ENCODE assay signal across 32 mouse cellular contexts in the genomic region with DNA sequence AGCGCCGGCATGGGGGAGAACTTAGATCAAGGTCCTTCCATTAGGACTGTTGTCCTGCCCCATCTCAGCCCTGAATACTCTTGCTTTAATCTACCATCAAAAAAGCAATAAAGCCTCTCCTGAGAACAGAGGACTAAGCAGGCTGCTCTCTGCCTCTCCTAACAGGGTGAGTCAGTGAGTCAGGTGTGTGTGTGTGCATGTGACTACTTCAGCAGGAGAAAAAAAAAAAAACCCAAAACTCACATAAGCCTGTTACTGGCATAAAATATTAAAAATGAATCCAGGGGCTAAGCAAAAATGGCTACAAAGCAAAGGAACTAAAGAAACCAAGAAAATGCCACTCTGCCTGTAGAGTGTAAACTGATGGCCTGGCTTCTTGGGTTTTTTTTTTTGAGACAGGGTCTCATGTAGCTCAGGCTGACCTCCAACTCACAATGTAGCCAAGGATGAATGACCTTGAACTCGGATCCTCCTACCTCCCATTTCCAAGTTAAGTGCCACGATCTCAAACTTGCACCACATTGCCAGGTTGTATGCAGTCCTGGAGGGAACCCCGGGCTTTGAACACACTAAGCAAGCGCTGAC. TPM values are rescaled to one million over a fixed set of nuclear protein-coding genes. Genes with fewer than 3 reads are reported as not detected.
DNase-seq lines count a peak whose midpoint lies in the region; ATAC-seq and TF ChIP-seq lines count a peak whose summit lies in the region.
"Had no signal": no experiment of that assay in that cellular context is flagged by ENCODE, and none has a peak within 500 bp of the region (broad histone marks: within the 10 kb centered on the region; RNA-seq: fewer than 3 reads in every experiment).

No protein-coding gene starts in this region.

- no peak for TF ChIP-seq EP300 in MEL (IDR thresholded peaks at IDR 0.05; ENCODE audit: low read depth in 1 of 2, low read length in 2 of 2)

- no peak overlapping the region for H3K9ac ChIP-seq in MEL (ENCODE audit: control insufficient read depth, low read depth, low read length, poor library complexity, severe bottlenecking)
- H3K9ac ChIP-seq in hindbrain, embryonic 12.5 days, result no peak overlapping the region
- H3K9ac ChIP-seq: embryonic facial prominence, embryonic 12.5 days; embryonic facial prominence, embryonic 15.5 days; forebrain, embryonic 12.5 days; forebrain, embryonic 15.5 days; heart, embryonic 12.5 days; heart, embryonic 15.5 days; hindbrain, embryonic 14.5 days had no signal

- no peaks in the 10 kb centered on the region for H3K79me3 ChIP-seq in C2C12 (ENCODE audit: low read depth)

- TF ChIP-seq CTCF in C2C12 (IDR thresholded peaks at IDR 0.05; ENCODE audit: control insufficient read depth, insufficient read depth, insufficient read length), result no peak
- TF ChIP-seq CTCF in MEL (IDR thresholded peaks at IDR 0.05 in 2 of 3, conservative IDR thresholded peaks at IDR 0.05 in 1 of 3; ENCODE audit: control insufficient read depth in 1 of 3, insufficient read depth in 1 of 3, low read depth in 2 of 3, low read length in 3 of 3, poor library complexity in 1 of 3, severe bottlenecking in 1 of 3), result no peak

- H3K9me3 ChIP-seq in MEL (replicated peaks; ENCODE audit: insufficient read depth, low read length), result no peaks in the 10 kb centered on the region
- H3K9me3 ChIP-seq in hindbrain, embryonic 12.5 days (replicated peaks), result no peaks in the 10 kb centered on the region
- H3K9me3 ChIP-seq: embryonic facial prominence, embryonic 12.5 days; embryonic facial prominence, embryonic 15.5 days; forebrain, embryonic 12.5 days; forebrain, embryonic 15.5 days; G1E; heart, embryonic 12.5 days; heart, embryonic 15.5 days; hindbrain, embryonic 10.5 days had no signal

- 91% methylated on average over 6 of the region's 6 CpGs for WGBS in hindbrain, embryonic 12.5 days

- H3K4me1 ChIP-seq in MEL (ENCODE audit: control insufficient read depth in 1 of 2, insufficient read depth in 2 of 2, low read length in 2 of 2), result peaks cover 2 to 23% of the 10 kb centered on the region in 2 experiments; a peak in 3 of 4 replicates
- no peaks in the 10 kb centered on the region for H3K4me1 ChIP-seq in hindbrain, embryonic 12.5 days
- H3K4me1 ChIP-seq: forebrain, embryonic 12.5 days; forebrain, embryonic 15.5 days; hindbrain, embryonic 10.5 days had no signal

- DNase-seq in MEL (ENCODE audit: low read depth, low spot score), result no peak
- DNase-seq in brain, adult 2 months (ENCODE audit: low read depth, low spot score), result peak; percentile 26
- DNase-seq in spleen, postnatal 4 days (ENCODE audit: low spot score in 2 of 2), result no peak
- DNase-seq in layer of hippocampus, adult 9-11 months, result no peak
- DNase-seq in right cerebral cortex, postnatal 4 days, result no peak
- DNase-seq: B cell, adult 2 months; cerebellum, adult 11-12 months; cerebellum, adult 8-10 months; cerebellum, postnatal 10 days; cerebellum, postnatal 36 days; gastrocnemius, postnatal 25 days; heart, adult 18-20 months; heart, postnatal 10 days; heart, postnatal 36 days had no signal

- no peak overlapping the region for H3K27ac ChIP-seq in MEL (ENCODE audit: control insufficient read depth, low read depth, low read length)
- H3K27ac ChIP-seq in hindbrain, embryonic 12.5 days, result no peak overlapping the region
- H3K27ac ChIP-seq: embryonic facial prominence, embryonic 12.5 days; embryonic facial prominence, embryonic 15.5 days; forebrain, embryonic 12.5 days; forebrain, embryonic 15.5 days; heart, embryonic 15.5 days; hindbrain, embryonic 10.5 days; hindbrain, embryonic 14.5 days; hindbrain, postnatal 0 days had no signal

- no peak for TF ChIP-seq RAD21 in MEL (IDR thresholded peaks at IDR 0.05; ENCODE audit: low read depth, low read length)

- H3K4me3 ChIP-seq in C2C12 (ENCODE audit: insufficient read depth, poor library complexity, severe bottlenecking) (no peak overlapping the region), MEL (ENCODE audit: control insufficient read depth in 1 of 2, insufficient read depth in 1 of 2, low read depth in 2 of 2, low read length in 2 of 2) (no peak overlapping the region), myocyte (no peak overlapping the region)
- no peak overlapping the region for H3K4me3 ChIP-seq in hindbrain, embryonic 12.5 days
- H3K4me3 ChIP-seq: embryonic facial prominence, embryonic 12.5 days; embryonic facial prominence, embryonic 15.5 days; erythroblast, embryonic 14.5 days; forebrain, embryonic 12.5 days; forebrain, embryonic 15.5 days; heart, embryonic 12.5 days; heart, embryonic 15.5 days; hindbrain, embryonic 10.5 days had no signal

- H3K27me3 ChIP-seq in C2C12 (ENCODE audit: control insufficient read depth, insufficient read depth, insufficient read length), result no peaks in the 10 kb centered on the region
- no peaks in the 10 kb centered on the region for H3K27me3 ChIP-seq in MEL (ENCODE audit: control insufficient read depth in 1 of 2, insufficient read depth in 2 of 2, low read length in 2 of 2)
- no peaks in the 10 kb centered on the region for H3K27me3 ChIP-seq in myocyte (ENCODE audit: control insufficient read depth, insufficient read depth, insufficient read length)
- no peaks in the 10 kb centered on the region for H3K27me3 ChIP-seq in hindbrain, embryonic 12.5 days
- H3K27me3 ChIP-seq: embryonic facial prominence, embryonic 12.5 days; embryonic facial prominence, embryonic 15.5 days; forebrain, embryonic 12.5 days; forebrain, embryonic 15.5 days; heart, embryonic 12.5 days; heart, embryonic 15.5 days; Patski had no signal

- peak overlapping the region; percentile 86 for H3K4me2 ChIP-seq in myocyte (ENCODE audit: low read depth)
- H3K4me2 ChIP-seq in hindbrain, embryonic 12.5 days (replicated peaks), result no peak overlapping the region
- H3K4me2 ChIP-seq: embryonic facial prominence, embryonic 12.5 days; embryonic facial prominence, embryonic 15.5 days; forebrain, embryonic 12.5 days; forebrain, embryonic 15.5 days; heart, embryonic 12.5 days; heart, embryonic 15.5 days; hindbrain, embryonic 14.5 days had no signal

- TF ChIP-seq POLR2A in MEL (IDR thresholded peaks at IDR 0.05; ENCODE audit: control insufficient read depth in 1 of 2, insufficient read depth in 1 of 2, low read depth in 1 of 2, low read length in 2 of 2, poor library complexity in 1 of 2) (no peak), myocyte (IDR thresholded peaks at IDR 0.05; ENCODE audit: insufficient read length, low read depth) (no peak)

- peak overlapping the region; percentile 54 for H3ac ChIP-seq in C2C12 (ENCODE audit: control insufficient read depth, insufficient read length, low read depth)
- H3ac ChIP-seq in myocyte (ENCODE audit: control insufficient read depth, insufficient read length), result no peak overlapping the region

- H3K79me2 ChIP-seq in C2C12 (ENCODE audit: control insufficient read depth, insufficient read depth) (no peaks in the 10 kb centered on the region), MEL (ENCODE audit: control insufficient read depth, insufficient read depth, low read length, poor library complexity) (0 out of 2 replicates have a peak, but pooled peaks cover 2% of the 10 kb centered on the region), myocyte (ENCODE audit: control insufficient read depth, insufficient read depth) (no peaks in the 10 kb centered on the region)

- H3K36me3 ChIP-seq in C2C12 (ENCODE audit: control insufficient read depth, insufficient read depth), result peaks cover 13% of the 10 kb centered on the region
- peaks cover 15 to 22% of the 10 kb centered on the region in 2 experiments for H3K36me3 ChIP-seq in MEL (ENCODE audit: control insufficient read depth in 1 of 2, insufficient read depth in 2 of 2, low read length in 2 of 2)
- H3K36me3 ChIP-seq in myocyte (ENCODE audit: control insufficient read depth, insufficient read depth), result no peaks in the 10 kb centered on the region
- no peaks in the 10 kb centered on the region for H3K36me3 ChIP-seq in hindbrain, embryonic 12.5 days
- H3K36me3 ChIP-seq: embryonic facial prominence, embryonic 12.5 days; embryonic facial prominence, embryonic 15.5 days; forebrain, embryonic 12.5 days; forebrain, embryonic 15.5 days; heart, embryonic 12.5 days; heart, embryonic 15.5 days; hindbrain, embryonic 10.5 days had no signal

- ATAC-seq in hindbrain, embryonic 12.5 days (ENCODE audit: low FRiP score), result no peak
- ATAC-seq: CD4-positive, CD25-positive, alpha-beta regulatory T cell, adult 4 months; forebrain, embryonic 15.5 days; inflammation-experienced regulatory T-cells, adult 6 months; intestine, embryonic 16.5 days had no signal

TF ChIP-seq in C2C12, 6 proteins besides CTCF, POLR2A, EP300 and RAD21:
- peak; percentile 53 for TF ChIP-seq USF1 (IDR thresholded peaks at IDR 0.05; ENCODE audit: low read depth)
- no peak for TF ChIP-seq MYOG (IDR thresholded peaks at IDR 0.05; ENCODE audit: control insufficient read depth, extremely low read depth, insufficient read length)
TF ChIP-seq in C2C12: peak in this region for 1.

TF ChIP-seq in MEL, 35 proteins besides CTCF, POLR2A, EP300 and RAD21:
- no peak for TF ChIP-seq MAX (IDR thresholded peaks at IDR 0.05; ENCODE audit: low read length)
- peak; percentile 52; the same call in 1 of the 2 replicates for TF ChIP-seq ZNF384 (IDR thresholded peaks at IDR 0.05; ENCODE audit: low read depth, low read length)
- no peak for TF ChIP-seq MYB (IDR thresholded peaks at IDR 0.05; ENCODE audit: low read depth, low read length)

TF ChIP-seq in myocyte, 11 proteins besides CTCF, POLR2A, EP300 and RAD21:
- TF ChIP-seq SRF (IDR thresholded peaks at IDR 0.05; ENCODE audit: control insufficient read depth, insufficient read length, low read depth), result no peak
- peak; percentile 22 for TF ChIP-seq USF1 (IDR thresholded peaks at IDR 0.05; ENCODE audit: low read depth)

RNA-seq across cellular contexts. Expression of a gene that starts 36.8 kb away (rescaled TPM):
- polyA plus RNA-seq in C2C12 (2012; fragmentation: generic; extraction: Trizol), result 42.7 TPM
- 83.2 and 101 TPM in 2 replicates for total RNA-seq in MEL (2012; rRNA removed)
- 10 to 100 TPM; 50.2 to 98.2 TPM for polyA plus RNA-seq in MEL (2012; ENCODE audit: insufficient read depth in 1 of 2, insufficient read length in 2 of 2, low read depth in 1 of 2, low replicate concordance in 2 of 2, missing spikeins in 1 of 2)
- 33.7 TPM for polyA plus RNA-seq in myocyte (2012; fragmentation: generic; extraction: Trizol)
- 2.4 and 3.6 TPM in 2 replicates for polyA plus RNA-seq in hindbrain, embryonic 12.5 days (2016; fragmentation: Nextera tagmentation; extraction: Ambion mirVana)
- polyA plus RNA-seq: CD4-positive, CD25-positive, alpha-beta regulatory T cell, adult 4 months had no signal
